Mouse (Mus musculus): ENCODE measurements around the gene Btbd11. TPM values are rescaled to one million over a fixed set of nuclear protein-coding genes. Genes with fewer than 3 reads are reported as not detected.

The Btbd11 gene
- polyA plus RNA-seq, 1 experiment, result 4.9 TPM

- Histone ChIP-seq H3K9ac (ENCODE audit: low read depth, poor library complexity, severe bottlenecking) (no peak overlapping the region), H3K4me1 (ENCODE audit: control insufficient read depth, insufficient read depth, low read length) (peaks cover 2% of the 10 kb centered on the region), H3K27me3 (ENCODE audit: control insufficient read depth, insufficient read depth, low read length, poor library complexity, severe bottlenecking) (no peaks in the 10 kb centered on the region; the same call in 1 of the 2 replicates), H3K4me3 (ENCODE audit: low read depth, low read length) (no peak overlapping the region), H3K36me3 (ENCODE audit: control insufficient read depth, insufficient read depth, low read length, poor library complexity, severe bottlenecking) (no peaks in the 10 kb centered on the region), H3K9me3 (replicated peaks; ENCODE audit: control insufficient read depth, insufficient read depth, low read length, poor library complexity, severe bottlenecking) (no peaks in the 10 kb centered on the region), H3K27ac (ENCODE audit: insufficient read depth, low read length) (no peak overlapping the region)
- TF ChIP-seq EP300 (IDR thresholded peaks at IDR 0.05; ENCODE audit: insufficient read depth, low read depth, low read length), result no peak
- TF ChIP-seq POLR2A (IDR thresholded peaks at IDR 0.05; ENCODE audit: insufficient read depth, low read length), result no peak
- TF ChIP-seq CTCF (IDR thresholded peaks at IDR 0.05; ENCODE audit: low read depth, low read length), result no peak
These were observed 6.4 kb downstream of the Btbd11 start for GRCm38 (mm10) chr10:85393016-85393415.

- TF ChIP-seq CTCF (IDR thresholded peaks at IDR 0.05; ENCODE audit: low read depth, low read length), result no peak
- no peak for TF ChIP-seq EP300 (IDR thresholded peaks at IDR 0.05; ENCODE audit: insufficient read depth, low read depth, low read length)
- no peak for TF ChIP-seq POLR2A (IDR thresholded peaks at IDR 0.05; ENCODE audit: insufficient read depth, low read length)
These were observed 7.9 kb downstream of the Btbd11 start for GRCm38 (mm10) chr10:85394558-85394957.

GRCm38 (mm10) chr10:85411120-85411519, 24.5 kb downstream of the Btbd11 start:
- H3K27ac ChIP-seq (ENCODE audit: insufficient read depth, low read length), result no peak overlapping the region
- TF ChIP-seq CTCF (IDR thresholded peaks at IDR 0.05; ENCODE audit: low read depth, low read length) (no peak), EP300 (IDR thresholded peaks at IDR 0.05; ENCODE audit: insufficient read depth, low read depth, low read length) (no peak), POLR2A (IDR thresholded peaks at IDR 0.05; ENCODE audit: insufficient read depth, low read length) (no peak)

More at GRCm38 (mm10) chr10:85394558-85394957, 7.9 kb downstream of the Btbd11 start:
- H3K36me3 ChIP-seq (ENCODE audit: control insufficient read depth, insufficient read depth, low read length, poor library complexity, severe bottlenecking), result no peaks in the 10 kb centered on the region
- H3K4me3 ChIP-seq (ENCODE audit: low read depth, low read length), result no peak overlapping the region
- H3K27ac ChIP-seq (ENCODE audit: insufficient read depth, low read length), result no peak overlapping the region
- no peak overlapping the region for H3K9ac ChIP-seq (ENCODE audit: low read depth, poor library complexity, severe bottlenecking)
- no peaks in the 10 kb centered on the region for H3K4me1 ChIP-seq (ENCODE audit: control insufficient read depth, insufficient read depth, low read length)
- H3K27me3 ChIP-seq (ENCODE audit: control insufficient read depth, insufficient read depth, low read length, poor library complexity, severe bottlenecking), result no peaks in the 10 kb centered on the region
- no peaks in the 10 kb centered on the region for H3K9me3 ChIP-seq (replicated peaks; ENCODE audit: control insufficient read depth, insufficient read depth, low read length, poor library complexity, severe bottlenecking)

GRCm38 (mm10) chr10:85420851-85421628, 34.4 kb downstream of the Btbd11 start:
- Histone ChIP-seq H3K36me3 (ENCODE audit: control insufficient read depth, insufficient read depth, low read length, poor library complexity, severe bottlenecking) (no peaks in the 10 kb centered on the region), H3K27ac (ENCODE audit: insufficient read depth, low read length) (no peak overlapping the region), H3K4me3 (ENCODE audit: low read depth, low read length) (no peak overlapping the region), H3K9me3 (replicated peaks; ENCODE audit: control insufficient read depth, insufficient read depth, low read length, poor library complexity, severe bottlenecking) (no peaks in the 10 kb centered on the region), H3K9ac (ENCODE audit: low read depth, poor library complexity, severe bottlenecking) (no peak overlapping the region), H3K4me1 (ENCODE audit: control insufficient read depth, insufficient read depth, low read length) (no peaks in the 10 kb centered on the region), H3K27me3 (ENCODE audit: control insufficient read depth, insufficient read depth, low read length, poor library complexity, severe bottlenecking) (no peaks in the 10 kb centered on the region)
- TF ChIP-seq CTCF (IDR thresholded peaks at IDR 0.05; ENCODE audit: low read depth, low read length), result no peak
- TF ChIP-seq POLR2A (IDR thresholded peaks at IDR 0.05; ENCODE audit: insufficient read depth, low read length), result no peak
- TF ChIP-seq EP300 (IDR thresholded peaks at IDR 0.05; ENCODE audit: insufficient read depth, low read depth, low read length), result no peak

More at GRCm38 (mm10) chr10:85411120-85411519, 24.5 kb downstream of the Btbd11 start:
- Histone ChIP-seq H3K9ac (ENCODE audit: low read depth, poor library complexity, severe bottlenecking) (no peak overlapping the region), H3K27me3 (ENCODE audit: control insufficient read depth, insufficient read depth, low read length, poor library complexity, severe bottlenecking) (no peaks in the 10 kb centered on the region), H3K36me3 (ENCODE audit: control insufficient read depth, insufficient read depth, low read length, poor library complexity, severe bottlenecking) (no peaks in the 10 kb centered on the region), H3K4me3 (ENCODE audit: low read depth, low read length) (no peak overlapping the region), H3K4me1 (ENCODE audit: control insufficient read depth, insufficient read depth, low read length) (no peaks in the 10 kb centered on the region), H3K9me3 (replicated peaks; ENCODE audit: control insufficient read depth, insufficient read depth, low read length, poor library complexity, severe bottlenecking) (no peaks in the 10 kb centered on the region)

GRCm38 (mm10) chr10:85421629-85422012, 35.0 kb downstream of the Btbd11 start:
- H3K27ac ChIP-seq (ENCODE audit: insufficient read depth, low read length), result no peak overlapping the region
- no peaks in the 10 kb centered on the region for H3K36me3 ChIP-seq (ENCODE audit: control insufficient read depth, insufficient read depth, low read length, poor library complexity, severe bottlenecking)
- no peaks in the 10 kb centered on the region for H3K4me1 ChIP-seq (ENCODE audit: control insufficient read depth, insufficient read depth, low read length)
- TF ChIP-seq EP300 (IDR thresholded peaks at IDR 0.05; ENCODE audit: insufficient read depth, low read depth, low read length) (no peak), POLR2A (IDR thresholded peaks at IDR 0.05; ENCODE audit: insufficient read depth, low read length) (no peak), CTCF (IDR thresholded peaks at IDR 0.05; ENCODE audit: low read depth, low read length) (no peak)
- H3K9ac ChIP-seq (ENCODE audit: low read depth, poor library complexity, severe bottlenecking), result no peak overlapping the region
- no peak overlapping the region for H3K4me3 ChIP-seq (ENCODE audit: low read depth, low read length)
- H3K9me3 ChIP-seq (replicated peaks; ENCODE audit: control insufficient read depth, insufficient read depth, low read length, poor library complexity, severe bottlenecking), result no peaks in the 10 kb centered on the region
- no peaks in the 10 kb centered on the region for H3K27me3 ChIP-seq (ENCODE audit: control insufficient read depth, insufficient read depth, low read length, poor library complexity, severe bottlenecking)

- no peaks in the 10 kb centered on the region for H3K36me3 ChIP-seq (ENCODE audit: control insufficient read depth, insufficient read depth, low read length, poor library complexity, severe bottlenecking)
- no peaks in the 10 kb centered on the region for H3K9me3 ChIP-seq (replicated peaks; ENCODE audit: control insufficient read depth, insufficient read depth, low read length, poor library complexity, severe bottlenecking)
- no peaks in the 10 kb centered on the region for H3K4me1 ChIP-seq (ENCODE audit: control insufficient read depth, insufficient read depth, low read length)
- H3K27ac ChIP-seq (ENCODE audit: insufficient read depth, low read length), result no peak overlapping the region
- no peaks in the 10 kb centered on the region for H3K27me3 ChIP-seq (ENCODE audit: control insufficient read depth, insufficient read depth, low read length, poor library complexity, severe bottlenecking)
- H3K4me3 ChIP-seq (ENCODE audit: low read depth, low read length), result no peak overlapping the region
- TF ChIP-seq CTCF (IDR thresholded peaks at IDR 0.05; ENCODE audit: low read depth, low read length), result no peak
- TF ChIP-seq POLR2A (IDR thresholded peaks at IDR 0.05; ENCODE audit: insufficient read depth, low read length), result no peak
- no peak for TF ChIP-seq EP300 (IDR thresholded peaks at IDR 0.05; ENCODE audit: insufficient read depth, low read depth, low read length)
- H3K9ac ChIP-seq (ENCODE audit: low read depth, poor library complexity, severe bottlenecking), result no peak overlapping the region
These were observed 39.1 kb downstream of the Btbd11 start for GRCm38 (mm10) chr10:85425756-85426155.
